In genomic region chr1:178369272-178369651, GRCm38 (mm10) we compare ENCODE assay signal across 8 mouse cellular contexts. TPM values are rescaled to one million over a fixed set of nuclear protein-coding genes. Genes with fewer than 3 reads are reported as not detected.
A peak's percentile ranks its signal among the peaks of the same experiment; 100 is the strongest.
DNase-seq lines count a peak whose midpoint lies in the region; ATAC-seq and TF ChIP-seq lines count a peak whose summit lies in the region.

No protein-coding gene starts in this region.

- ATAC-seq in frontal cortex, adult (ENCODE audit: low TSS enrichment), result peak; percentile 32
- peak; percentile 77 for ATAC-seq in forebrain, embryonic 13.5 days
- ATAC-seq in hindbrain, embryonic 11.5 days (ENCODE audit: low FRiP score), result peak; percentile 83
- ATAC-seq in limb, embryonic 12.5 days (ENCODE audit: insufficient number of reproducible peaks, insufficient read depth, low FRiP score, low TSS enrichment, low read depth), result peak; percentile 67; the same call in 1 of the 2 replicates

- H3K27ac ChIP-seq in bone marrow macrophage, adult 2 months (ENCODE audit: insufficient read depth, low read depth, low read length), result peak overlapping the region; percentile 92
- peak overlapping the region; percentile 81 for H3K27ac ChIP-seq in forebrain, embryonic 13.5 days
- no peak overlapping the region; the same call in 1 of the 2 replicates for H3K27ac ChIP-seq in hindbrain, embryonic 11.5 days (ENCODE audit: low read depth, low read length)
- H3K27ac ChIP-seq in limb, embryonic 12.5 days, result peak overlapping the region; percentile 65
- peak overlapping the region; percentile 87 for H3K27ac ChIP-seq in midbrain, embryonic 10.5 days (replicated peaks)

- peaks cover 14% of the 10 kb centered on the region for H3K4me1 ChIP-seq in bone marrow macrophage, adult 2 months (ENCODE audit: control insufficient read depth, insufficient read depth, low read length)
- H3K4me1 ChIP-seq in forebrain, embryonic 13.5 days, result peaks cover 9% of the 10 kb centered on the region; the same call in 1 of the 2 replicates
- 0 out of 2 replicates have a peak, but pooled peaks cover 2% of the 10 kb centered on the region for H3K4me1 ChIP-seq in hindbrain, embryonic 11.5 days (replicated peaks; ENCODE audit: control insufficient read depth, insufficient read depth, low read length)
- peaks cover 8% of the 10 kb centered on the region for H3K4me1 ChIP-seq in limb, embryonic 12.5 days (replicated peaks)
- peaks cover 25% of the 10 kb centered on the region for H3K4me1 ChIP-seq in midbrain, embryonic 10.5 days

- no peak for TF ChIP-seq POLR2A in bone marrow macrophage, adult 2 months (IDR thresholded peaks at IDR 0.05; ENCODE audit: borderline replicate concordance, low read depth, low read length)

- TF ChIP-seq CTCF in bone marrow macrophage, adult 2 months (IDR thresholded peaks at IDR 0.05; ENCODE audit: low read depth, low read length), result no peak

- no peak for DNase-seq in frontal cortex, postnatal 25 days (ENCODE audit: low spot score in 2 of 2)
- peak; percentile 53 for DNase-seq in hindbrain, embryonic 11.5 days (ENCODE audit: low spot score)
- peak; percentile 52 for DNase-seq in midbrain, embryonic 10.5 days (ENCODE audit: low spot score)
- peak; percentile 68 for DNase-seq in splenic B cell, adult 2 months (ENCODE audit: low read depth, low spot score)

- no peaks in the 10 kb centered on the region for H3K27me3 ChIP-seq in forebrain, embryonic 13.5 days
- no peaks in the 10 kb centered on the region for H3K27me3 ChIP-seq in hindbrain, embryonic 11.5 days (ENCODE audit: control insufficient read depth, insufficient read depth, low read length)
- H3K27me3 ChIP-seq in limb, embryonic 12.5 days, result no peaks in the 10 kb centered on the region
- no peaks in the 10 kb centered on the region for H3K27me3 ChIP-seq in midbrain, embryonic 10.5 days (ENCODE audit: low read depth, poor library complexity, severe bottlenecking)
- no peaks in the 10 kb centered on the region for H3K27me3 ChIP-seq in splenic B cell, adult 2 months (ENCODE audit: control insufficient read depth, insufficient read depth, low read length, poor library complexity, severe bottlenecking)

- 2% methylated on average over 11 of the region's 11 CpGs for WGBS in forebrain, embryonic 13.5 days
- WGBS in hindbrain, embryonic 11.5 days, result 5% methylated on average over 11 of the region's 11 CpGs
- WGBS in limb, embryonic 12.5 days, result 0% methylated on average over 11 of the region's 11 CpGs
- WGBS in midbrain, embryonic 10.5 days, result 1% methylated on average over 11 of the region's 11 CpGs

- H3K4me3 ChIP-seq in bone marrow macrophage, adult 2 months (ENCODE audit: insufficient read depth, low read length), result peak overlapping the region; percentile 65
- H3K4me3 ChIP-seq in forebrain, embryonic 13.5 days, result peak overlapping the region; percentile 49
- peak overlapping the region; percentile 34 for H3K4me3 ChIP-seq in hindbrain, embryonic 11.5 days (ENCODE audit: low read depth, low read length)
- H3K4me3 ChIP-seq in limb, embryonic 12.5 days (replicated peaks), result peak overlapping the region; percentile 48
- peak overlapping the region; percentile 64 for H3K4me3 ChIP-seq in midbrain, embryonic 10.5 days

- no peaks in the 10 kb centered on the region for H3K36me3 ChIP-seq in forebrain, embryonic 13.5 days (ENCODE audit: poor library complexity, severe bottlenecking)
- no peaks in the 10 kb centered on the region for H3K36me3 ChIP-seq in hindbrain, embryonic 11.5 days (ENCODE audit: control insufficient read depth, insufficient read depth, low read length)
- no peaks in the 10 kb centered on the region for H3K36me3 ChIP-seq in limb, embryonic 12.5 days
- no peaks in the 10 kb centered on the region for H3K36me3 ChIP-seq in midbrain, embryonic 10.5 days
- no peaks in the 10 kb centered on the region; the same call in 1 of the 2 replicates for H3K36me3 ChIP-seq in splenic B cell, adult 2 months (ENCODE audit: control insufficient read depth, insufficient read depth, low read length, poor library complexity, severe bottlenecking)

- peak overlapping the region; percentile 71 for H3K4me2 ChIP-seq in forebrain, embryonic 13.5 days
- H3K4me2 ChIP-seq in hindbrain, embryonic 11.5 days (replicated peaks; ENCODE audit: low read depth, low read length), result peak overlapping the region; percentile 63
- peak overlapping the region; percentile 77 for H3K4me2 ChIP-seq in limb, embryonic 12.5 days

- H3K9me3 ChIP-seq in forebrain, embryonic 13.5 days (replicated peaks), result no peaks in the 10 kb centered on the region
- no peaks in the 10 kb centered on the region for H3K9me3 ChIP-seq in hindbrain, embryonic 11.5 days (ENCODE audit: control insufficient read depth, low read length)
- no peaks in the 10 kb centered on the region for H3K9me3 ChIP-seq in limb, embryonic 12.5 days
- no peaks in the 10 kb centered on the region for H3K9me3 ChIP-seq in midbrain, embryonic 10.5 days (replicated peaks)

- H3K9ac ChIP-seq in forebrain, embryonic 13.5 days, result peak overlapping the region; percentile 69
- peak overlapping the region; percentile 62 for H3K9ac ChIP-seq in hindbrain, embryonic 11.5 days (ENCODE audit: low read depth, low read length)
- H3K9ac ChIP-seq in limb, embryonic 12.5 days (replicated peaks), result peak overlapping the region; percentile 65

RNA-seq across cellular contexts. Expression of gene Hnrnpu, which starts 31.7 kb away (rescaled TPM):
- polyA plus RNA-seq in bone marrow macrophage, adult 2 months (2012; ENCODE audit: insufficient read depth, insufficient read length, missing spikeins), result 534 and 556 TPM in 2 replicates
- 334 and 374 TPM in 2 replicates for polyA plus RNA-seq in forebrain, embryonic 13.5 days (2015; fragmentation: Nextera tagmentation; extraction: Ambion mirVana)
- 828 and 847 TPM in 2 replicates for polyA plus RNA-seq in hindbrain, embryonic 11.5 days (2014; fragmentation: Nextera tagmentation; extraction: Ambion mirVana)
- 869 and 872 TPM in 2 replicates for polyA plus RNA-seq in limb, embryonic 12.5 days (2016; fragmentation: Nextera tagmentation; extraction: Ambion mirVana)
- polyA plus RNA-seq in midbrain, embryonic 10.5 days (2016; fragmentation: Nextera tagmentation; extraction: Ambion mirVana), result 440 and 471 TPM in 2 replicates

RNA-seq across cellular contexts. Expression of gene Efcab2, which starts 36.6 kb away (rescaled TPM):
- polyA plus RNA-seq in bone marrow macrophage, adult 2 months (2012; ENCODE audit: insufficient read depth, insufficient read length, missing spikeins), result 1.7 and 4.1 TPM in 2 replicates
- 7.4 and 8.1 TPM in 2 replicates for polyA plus RNA-seq in forebrain, embryonic 13.5 days (2015; fragmentation: Nextera tagmentation; extraction: Ambion mirVana)
- polyA plus RNA-seq in hindbrain, embryonic 11.5 days (2014; fragmentation: Nextera tagmentation; extraction: Ambion mirVana), result 8.3 and 8.7 TPM in 2 replicates
- 4.7 and 7.1 TPM in 2 replicates for polyA plus RNA-seq in limb, embryonic 12.5 days (2016; fragmentation: Nextera tagmentation; extraction: Ambion mirVana)
- polyA plus RNA-seq in midbrain, embryonic 10.5 days (2016; fragmentation: Nextera tagmentation; extraction: Ambion mirVana), result 7.9 and 8.0 TPM in 2 replicates

RNA-seq across cellular contexts. Expression of gene Cox20, which starts 50.3 kb away (rescaled TPM):
- 73.7 and 80.6 TPM in 2 replicates for polyA plus RNA-seq in bone marrow macrophage, adult 2 months (2012; ENCODE audit: insufficient read depth, insufficient read length, missing spikeins)
- 146 and 191 TPM in 2 replicates for polyA plus RNA-seq in forebrain, embryonic 13.5 days (2015; fragmentation: Nextera tagmentation; extraction: Ambion mirVana)
- 111 and 123 TPM in 2 replicates for polyA plus RNA-seq in hindbrain, embryonic 11.5 days (2014; fragmentation: Nextera tagmentation; extraction: Ambion mirVana)
- polyA plus RNA-seq in limb, embryonic 12.5 days (2016; fragmentation: Nextera tagmentation; extraction: Ambion mirVana), result 124 and 132 TPM in 2 replicates
- 96.1 and 103 TPM in 2 replicates for polyA plus RNA-seq in midbrain, embryonic 10.5 days (2016; fragmentation: Nextera tagmentation; extraction: Ambion mirVana)

Comparison
In these comparisons a context has a peak if more than half of its experiments do, and no peak if none do; other contexts are left out.
1. ATAC-seq: peak in every context shown above with its lines; median percentile 83 in hindbrain, embryonic 11.5 days; 77 in forebrain, embryonic 13.5 days; 67 in limb, embryonic 12.5 days; 32 in frontal cortex, adult.
2. DNase-seq: peak in hindbrain, embryonic 11.5 days (single experiment), midbrain, embryonic 10.5 days (single experiment) and splenic B cell, adult 2 months (single experiment); none in frontal cortex, postnatal 25 days (0 of 2).
3. Peak in every context shown above with its lines, with median percentiles within 50 percentile points of each other: H3K4me3 ChIP-seq, H3K4me2 ChIP-seq and H3K9ac ChIP-seq.